In the genomic region with DNA sequence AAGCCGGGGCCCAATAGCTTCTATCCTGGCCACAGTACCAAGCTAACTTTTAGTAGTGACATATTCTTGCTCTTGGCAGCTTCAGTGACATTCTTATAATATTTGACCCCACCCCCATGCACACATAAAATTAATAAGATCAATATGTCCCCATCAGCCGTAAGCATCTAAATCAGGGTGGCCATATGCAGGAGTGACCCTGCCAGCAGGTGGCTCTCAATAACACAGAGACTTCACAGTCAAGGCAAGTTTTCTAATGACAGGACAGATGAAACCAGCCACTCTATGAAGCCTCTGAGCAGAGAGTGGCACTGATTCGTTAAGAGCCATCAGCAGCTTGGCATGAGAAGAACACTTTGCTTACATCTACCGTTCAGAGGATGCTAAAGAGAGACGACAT, we compare ENCODE assay signal across 13 mouse cellular contexts.
A peak's percentile ranks its signal among the peaks of the same experiment; 100 is the strongest.
DNase-seq lines count a peak whose midpoint lies in the region.
"Had no signal": no experiment of that assay in that cellular context is flagged by ENCODE, and none has a peak within 500 bp of the region (broad histone marks: within the 10 kb centered on the region; RNA-seq: fewer than 3 reads in every experiment).

No protein-coding gene starts in this region.

- peak; percentile 46 for DNase-seq in heart, adult 11 months
- no peak for DNase-seq in heart, postnatal 36 days
- peak; percentile 7 for DNase-seq in kidney, postnatal 14 days
- DNase-seq in kidney, adult 11 months = no peak
- DNase-seq in 416B (ENCODE audit: low read depth) (peak; percentile 39), adipocyte (ENCODE audit: low spot score) (peak; percentile 2)
- DNase-seq in left cerebral cortex, adult 18-20 months (ENCODE audit: low spot score in 2 of 2) = no peak
- DNase-seq: adrenal gland, adult 8-10 months; cerebellum, adult 8-10 months; forebrain, postnatal 0 days; midbrain, embryonic 14.5 days; right cerebral cortex, postnatal 14 days; thymus, adult 2 months had no signal

- intact Hi-C loops in heart, postnatal 36 days (cut with DNase I) = loop anchor here (2.0 kb wide), 1 partner anchor 163 kb away; no protein-coding TSS in a partner anchor

Comparison
In these comparisons a context has a peak if more than half of its experiments do, and no peak if none do; other contexts are left out.
1. DNase-seq: peak in heart, adult 11 months (single experiment), kidney, postnatal 14 days (single experiment), 416B (single experiment) and adipocyte (single experiment); none in heart, postnatal 36 days (0 of 2), kidney, adult 11 months (single experiment) and left cerebral cortex, adult 18-20 months (0 of 2).